Mouse (Mus musculus): ENCODE results near the gene Spo11. TPM values are rescaled to one million over a fixed set of nuclear protein-coding genes. Genes with fewer than 3 reads are reported as not detected.
A peak's percentile ranks its signal among the peaks of the same experiment; 100 is the strongest.

Gene Spo11
- polyA plus RNA-seq, 2 experiments = 2.5 to 3.2 TPM

- no peak overlapping the region for H3K4me3 ChIP-seq (replicated peaks; ENCODE audit: low read length)
- DNase-seq (ENCODE audit: low spot score) = no peak
Measured at GRCm38 (mm10) chr2:172976661-172977238, 750 bp upstream of the Spo11 start.

DNA sequence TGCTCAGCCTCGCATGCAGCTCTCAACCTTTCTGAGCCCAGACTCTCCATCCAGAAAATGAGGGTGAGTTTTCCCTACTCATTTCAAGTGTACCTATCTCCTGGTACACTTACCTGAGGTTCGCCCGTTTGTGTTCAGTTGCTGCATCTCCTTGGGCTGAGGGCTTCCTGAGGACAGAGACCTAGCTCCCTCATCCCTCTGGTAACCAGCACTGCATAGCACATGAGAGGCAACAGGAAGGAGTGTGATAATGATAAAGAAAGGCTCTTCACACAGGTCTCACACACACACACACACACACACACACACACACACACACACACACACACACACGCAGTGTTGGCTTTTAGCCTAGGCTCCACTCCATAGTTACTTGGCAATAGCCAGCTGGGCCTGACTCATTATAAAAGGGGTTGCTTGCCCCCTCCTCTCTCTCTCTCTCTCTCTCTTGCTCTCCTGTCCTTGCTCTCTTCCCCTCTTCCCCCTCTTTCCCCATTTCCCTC lies 682 bp downstream of the Spo11 start:
- Histone ChIP-seq H3K27me3 (ENCODE audit: control insufficient read depth, insufficient read depth, low read length) (no peaks in the 10 kb centered on the region), H3K36me3 (ENCODE audit: control insufficient read depth, insufficient read depth, low read length) (no peaks in the 10 kb centered on the region), H3K27ac (replicated peaks; ENCODE audit: low read depth, low read length) (no peak overlapping the region), H3K4me1 (ENCODE audit: control insufficient read depth, insufficient read depth, low read length) (peaks cover 15% of the 10 kb centered on the region), H3K4me3 (replicated peaks; ENCODE audit: low read length) (no peak overlapping the region), H3K4me2 (replicated peaks; ENCODE audit: low read depth, low read length, severe bottlenecking) (no peak overlapping the region), H3K9ac (ENCODE audit: low read depth, low read length, severe bottlenecking) (no peak overlapping the region), H3K9me3 (ENCODE audit: control insufficient read depth, low read length) (peaks cover 3% of the 10 kb centered on the region; the same call in 1 of the 2 replicates)
- no peak for TF ChIP-seq POLR2A (IDR thresholded peaks at IDR 0.05; ENCODE audit: borderline replicate concordance, extremely low read depth, insufficient read depth, insufficient read length)
- no peak for ATAC-seq (ENCODE audit: low FRiP score, low read depth)
- DNase-seq (ENCODE audit: low spot score) = no peak
- WGBS = 59% methylated on average over 3 of the region's 4 CpGs

More at GRCm38 (mm10) chr2:172976661-172977238, 750 bp upstream of the Spo11 start:
- Histone ChIP-seq H3K4me1 (ENCODE audit: control insufficient read depth, insufficient read depth, low read length) (peaks cover 15% of the 10 kb centered on the region), H3K9ac (ENCODE audit: low read depth, low read length, severe bottlenecking) (0 out of 2 replicates have a peak overlapping the region, but pooled peaks have one; percentile 38), H3K9me3 (ENCODE audit: control insufficient read depth, low read length) (peaks cover 3% of the 10 kb centered on the region; the same call in 1 of the 2 replicates), H3K4me2 (replicated peaks; ENCODE audit: low read depth, low read length, severe bottlenecking) (peak overlapping the region; percentile 27; the same call in 1 of the 2 replicates), H3K36me3 (ENCODE audit: control insufficient read depth, insufficient read depth, low read length) (no peaks in the 10 kb centered on the region), H3K27me3 (ENCODE audit: control insufficient read depth, insufficient read depth, low read length) (no peaks in the 10 kb centered on the region), H3K27ac (replicated peaks; ENCODE audit: low read depth, low read length) (no peak overlapping the region)
- 33% methylated on average over 7 of the region's 7 CpGs for WGBS
- ATAC-seq (ENCODE audit: low FRiP score, low read depth) = no peak
- no peak for TF ChIP-seq POLR2A (IDR thresholded peaks at IDR 0.05; ENCODE audit: borderline replicate concordance, extremely low read depth, insufficient read depth, insufficient read length)

GRCm38 (mm10) chr2:172979666-172980345 lies 2.3 kb downstream of the Spo11 start:
- H3K36me3 ChIP-seq (ENCODE audit: control insufficient read depth, insufficient read depth, low read length) = no peaks in the 10 kb centered on the region

GRCm38 (mm10) chr2:172982776-172983561 lies 5.5 kb downstream of the Spo11 start:
- Histone ChIP-seq H3K4me3 (replicated peaks; ENCODE audit: low read length) (no peak overlapping the region), H3K27ac (replicated peaks; ENCODE audit: low read depth, low read length) (no peak overlapping the region), H3K9ac (ENCODE audit: low read depth, low read length, severe bottlenecking) (no peak overlapping the region), H3K36me3 (ENCODE audit: control insufficient read depth, insufficient read depth, low read length) (no peaks in the 10 kb centered on the region), H3K27me3 (ENCODE audit: control insufficient read depth, insufficient read depth, low read length) (no peaks in the 10 kb centered on the region), H3K4me1 (ENCODE audit: control insufficient read depth, insufficient read depth, low read length) (peaks cover under 1% of the 10 kb centered on the region; the same call in 1 of the 2 replicates), H3K9me3 (ENCODE audit: control insufficient read depth, low read length) (peaks cover 3% of the 10 kb centered on the region; the same call in 1 of the 2 replicates), H3K4me2 (replicated peaks; ENCODE audit: low read depth, low read length, severe bottlenecking) (no peak overlapping the region)
- no peak for ATAC-seq (ENCODE audit: low FRiP score, low read depth)
- TF ChIP-seq POLR2A (IDR thresholded peaks at IDR 0.05; ENCODE audit: borderline replicate concordance, extremely low read depth, insufficient read depth, insufficient read length) = no peak
- 71% methylated on average over 9 of the region's 9 CpGs for WGBS
- DNase-seq (ENCODE audit: low spot score) = no peak

More at GRCm38 (mm10) chr2:172979666-172980345, 2.3 kb downstream of the Spo11 start:
- Histone ChIP-seq H3K27ac (replicated peaks; ENCODE audit: low read depth, low read length) (no peak overlapping the region), H3K27me3 (ENCODE audit: control insufficient read depth, insufficient read depth, low read length) (no peaks in the 10 kb centered on the region), H3K4me2 (replicated peaks; ENCODE audit: low read depth, low read length, severe bottlenecking) (no peak overlapping the region), H3K9me3 (ENCODE audit: control insufficient read depth, low read length) (peaks cover 3% of the 10 kb centered on the region; the same call in 1 of the 2 replicates), H3K4me3 (replicated peaks; ENCODE audit: low read length) (no peak overlapping the region), H3K9ac (ENCODE audit: low read depth, low read length, severe bottlenecking) (no peak overlapping the region), H3K4me1 (ENCODE audit: control insufficient read depth, insufficient read depth, low read length) (peaks cover 15% of the 10 kb centered on the region)
- TF ChIP-seq POLR2A (IDR thresholded peaks at IDR 0.05; ENCODE audit: borderline replicate concordance, extremely low read depth, insufficient read depth, insufficient read length) = no peak
- DNase-seq (ENCODE audit: low spot score) (no peak), ATAC-seq (ENCODE audit: low FRiP score, low read depth) (no peak)
- 93% methylated on average over 40 of the region's 43 CpGs for WGBS

- Histone ChIP-seq H3K4me3 (replicated peaks; ENCODE audit: low read length) (no peak overlapping the region), H3K4me2 (replicated peaks; ENCODE audit: low read depth, low read length, severe bottlenecking) (no peak overlapping the region), H3K4me1 (ENCODE audit: control insufficient read depth, insufficient read depth, low read length) (no peaks in the 10 kb centered on the region), H3K9me3 (ENCODE audit: control insufficient read depth, low read length) (no peaks in the 10 kb centered on the region), H3K9ac (ENCODE audit: low read depth, low read length, severe bottlenecking) (no peak overlapping the region), H3K27ac (replicated peaks; ENCODE audit: low read depth, low read length) (no peak overlapping the region), H3K27me3 (ENCODE audit: control insufficient read depth, insufficient read depth, low read length) (no peaks in the 10 kb centered on the region), H3K36me3 (ENCODE audit: control insufficient read depth, insufficient read depth, low read length) (no peaks in the 10 kb centered on the region)
- no peak for DNase-seq (ENCODE audit: low spot score)
- WGBS = 80% methylated on average over 6 of the region's 6 CpGs
- TF ChIP-seq POLR2A (IDR thresholded peaks at IDR 0.05; ENCODE audit: borderline replicate concordance, extremely low read depth, insufficient read depth, insufficient read length) = no peak
- no peak for ATAC-seq (ENCODE audit: low FRiP score, low read depth)
Measured at GRCm38 (mm10) chr2:172990161-172990560, 12.7 kb downstream of the Spo11 start.

All from limb, embryonic 14.5 days (tissue).